Mouse (Mus musculus): ENCODE data around the gene Ric3. TPM values are rescaled to one million over a fixed set of nuclear protein-coding genes. Genes with fewer than 3 reads are reported as not detected.

Ric3 gene
- total and polyA plus RNA-seq, 3 experiments, result not detected

- Histone ChIP-seq H3K4me3 (ENCODE audit: control insufficient read depth in 1 of 2, insufficient read depth in 1 of 2, low read depth in 2 of 2, low read length in 2 of 2) (no peak overlapping the region), H3K36me3 (ENCODE audit: control insufficient read depth in 1 of 2, insufficient read depth in 2 of 2, low read length in 2 of 2) (no peaks in the 10 kb centered on the region), H3K9me3 (replicated peaks; ENCODE audit: insufficient read depth, low read length) (no peaks in the 10 kb centered on the region), H3K9ac (ENCODE audit: control insufficient read depth, low read depth, low read length, poor library complexity, severe bottlenecking) (no peak overlapping the region), H3K27me3 (ENCODE audit: control insufficient read depth in 1 of 2, insufficient read depth in 2 of 2, low read length in 2 of 2) (no peaks in the 10 kb centered on the region), H3K4me1 (ENCODE audit: control insufficient read depth in 1 of 2, insufficient read depth in 2 of 2, low read length in 2 of 2) (no peaks in the 10 kb centered on the region), H3K79me2 (ENCODE audit: control insufficient read depth, insufficient read depth, low read length, poor library complexity) (no peaks in the 10 kb centered on the region), H3K27ac (ENCODE audit: control insufficient read depth, low read depth, low read length) (no peak overlapping the region)
- no peak for DNase-seq (ENCODE audit: low read depth, low spot score)
- TF ChIP-seq KAT2A (conservative IDR thresholded peaks at IDR 0.05; ENCODE audit: low read depth, low read length), result no peak
- TF ChIP-seq BHLHE40 (IDR thresholded peaks at IDR 0.05; ENCODE audit: borderline replicate concordance, low read depth, low read length), result no peak
- no peak for TF ChIP-seq NELFE (IDR thresholded peaks at IDR 0.05; ENCODE audit: low read depth, low read length)
- TF ChIP-seq EP300 (IDR thresholded peaks at IDR 0.05; ENCODE audit: low read depth in 1 of 2, low read length in 2 of 2), result no peak
Measured at GRCm38 (mm10) chr7:109014851-109015250, 68.3 kb downstream of the Ric3 start.

GRCm38 (mm10) chr7:109012998-109013625 lies 70.0 kb downstream of the Ric3 start:
- Histone ChIP-seq H3K27ac (ENCODE audit: control insufficient read depth, low read depth, low read length) (no peak overlapping the region), H3K4me3 (ENCODE audit: control insufficient read depth in 1 of 2, insufficient read depth in 1 of 2, low read depth in 2 of 2, low read length in 2 of 2) (no peak overlapping the region), H3K9me3 (replicated peaks; ENCODE audit: insufficient read depth, low read length) (no peaks in the 10 kb centered on the region), H3K36me3 (ENCODE audit: control insufficient read depth in 1 of 2, insufficient read depth in 2 of 2, low read length in 2 of 2) (no peaks in the 10 kb centered on the region), H3K27me3 (ENCODE audit: control insufficient read depth in 1 of 2, insufficient read depth in 2 of 2, low read length in 2 of 2) (no peaks in the 10 kb centered on the region), H3K9ac (ENCODE audit: control insufficient read depth, low read depth, low read length, poor library complexity, severe bottlenecking) (no peak overlapping the region), H3K79me2 (ENCODE audit: control insufficient read depth, insufficient read depth, low read length, poor library complexity) (no peaks in the 10 kb centered on the region), H3K4me1 (ENCODE audit: control insufficient read depth in 1 of 2, insufficient read depth in 2 of 2, low read length in 2 of 2) (no peaks in the 10 kb centered on the region)
- DNase-seq (ENCODE audit: low read depth, low spot score), result no peak
- TF ChIP-seq UBTF (IDR thresholded peaks at IDR 0.05; ENCODE audit: borderline replicate concordance, insufficient read depth, low read depth, low read length) (no peak), CTCF (IDR thresholded peaks at IDR 0.05 in 2 of 3, conservative IDR thresholded peaks at IDR 0.05 in 1 of 3; ENCODE audit: control insufficient read depth in 1 of 3, insufficient read depth in 1 of 3, low read depth in 2 of 3, low read length in 3 of 3, poor library complexity in 1 of 3, severe bottlenecking in 1 of 3) (no peak), MEF2A (IDR thresholded peaks at IDR 0.05; ENCODE audit: extremely low read depth, insufficient replicate concordance, low read depth, low read length, poor library complexity, severe bottlenecking) (no peak), POLR2A (IDR thresholded peaks at IDR 0.05; ENCODE audit: control insufficient read depth in 1 of 2, insufficient read depth in 1 of 2, low read depth in 1 of 2, low read length in 2 of 2, poor library complexity in 1 of 2) (no peak), RAD21 (IDR thresholded peaks at IDR 0.05; ENCODE audit: low read depth, low read length) (no peak), ZC3H11A (IDR thresholded peaks at IDR 0.05; ENCODE audit: low read depth, low read length) (no peak), RCOR1 (IDR thresholded peaks at IDR 0.05; ENCODE audit: low read depth, low read length) (no peak), USF1 (IDR thresholded peaks at IDR 0.05; ENCODE audit: low read depth, low read length) (no peak), TAL1 (IDR thresholded peaks at IDR 0.05; ENCODE audit: low read length) (no peak), E2F4 (IDR thresholded peaks at IDR 0.05; ENCODE audit: borderline replicate concordance, low read depth, low read length) (no peak)

- H3K79me2 ChIP-seq (ENCODE audit: control insufficient read depth, insufficient read depth, low read length, poor library complexity), result no peaks in the 10 kb centered on the region
- H3K9me3 ChIP-seq (replicated peaks; ENCODE audit: insufficient read depth, low read length), result no peaks in the 10 kb centered on the region
- H3K27ac ChIP-seq (ENCODE audit: control insufficient read depth, low read depth, low read length), result no peak overlapping the region
- no peaks in the 10 kb centered on the region for H3K4me1 ChIP-seq (ENCODE audit: control insufficient read depth in 1 of 2, insufficient read depth in 2 of 2, low read length in 2 of 2)
- no peak overlapping the region for H3K9ac ChIP-seq (ENCODE audit: control insufficient read depth, low read depth, low read length, poor library complexity, severe bottlenecking)
- H3K4me3 ChIP-seq (ENCODE audit: control insufficient read depth in 1 of 2, insufficient read depth in 1 of 2, low read depth in 2 of 2, low read length in 2 of 2), result no peak overlapping the region
- no peak for DNase-seq (ENCODE audit: low read depth, low spot score)
- H3K36me3 ChIP-seq (ENCODE audit: control insufficient read depth in 1 of 2, insufficient read depth in 2 of 2, low read length in 2 of 2), result no peaks in the 10 kb centered on the region
- no peaks in the 10 kb centered on the region for H3K27me3 ChIP-seq (ENCODE audit: control insufficient read depth in 1 of 2, insufficient read depth in 2 of 2, low read length in 2 of 2)
- TF ChIP-seq BHLHE40 (IDR thresholded peaks at IDR 0.05; ENCODE audit: borderline replicate concordance, low read depth, low read length) (no peak), TAL1 (IDR thresholded peaks at IDR 0.05; ENCODE audit: low read length) (no peak), SIN3A (IDR thresholded peaks at IDR 0.05; ENCODE audit: low read length) (no peak), MAX (IDR thresholded peaks at IDR 0.05; ENCODE audit: low read length) (no peak), GABPA (IDR thresholded peaks at IDR 0.05; ENCODE audit: low read depth, low read length) (no peak), MYC (IDR thresholded peaks at IDR 0.05; ENCODE audit: low read depth, low read length) (no peak), E2F4 (IDR thresholded peaks at IDR 0.05; ENCODE audit: borderline replicate concordance, low read depth, low read length) (no peak), NRF1 (IDR thresholded peaks at IDR 0.05; ENCODE audit: insufficient read depth, low read depth, low read length, poor library complexity, severe bottlenecking) (no peak), HCFC1 (IDR thresholded peaks at IDR 0.05; ENCODE audit: low read depth, low read length) (no peak), MXI1 (IDR thresholded peaks at IDR 0.05; ENCODE audit: low read depth, low read length) (no peak), ETS1 (IDR thresholded peaks at IDR 0.05; ENCODE audit: low read depth, low read length) (no peak), ZMIZ1 (IDR thresholded peaks at IDR 0.05; ENCODE audit: low read depth, low read length) (no peak), CHD1 (IDR thresholded peaks at IDR 0.05; ENCODE audit: low read depth, low read length) (no peak), USF1 (IDR thresholded peaks at IDR 0.05; ENCODE audit: low read depth, low read length) (no peak), KAT2A (conservative IDR thresholded peaks at IDR 0.05; ENCODE audit: low read depth, low read length) (no peak), MYB (IDR thresholded peaks at IDR 0.05; ENCODE audit: low read depth, low read length) (no peak)
Measured at GRCm38 (mm10) chr7:109012575-109012974, 70.6 kb downstream of the Ric3 start.

Measured in MEL (cell line).